Mouse (Mus musculus) gastrocnemius, adult 18-20 months (tissue): ENCODE measurements around the gene St7. TPM values are rescaled to one million over a fixed set of nuclear protein-coding genes. Genes with fewer than 3 reads are reported as not detected.
A peak's percentile ranks its signal among the peaks of the same experiment; 100 is the strongest.
"Not testable (repeated sequence)": the region's sequence is repeated elsewhere in the genome, so short reads cannot be mapped to it uniquely, and the experiment has no call there.

ENCODE experiments used
- DNase-seq: peaks from one replicate; pipeline ENCODE4 v3.0.0; 2021; ENCODE audit warnings: low spot score
- long read RNA-seq, 2 experiments: library from polyadenylated mRNA; stranded (forward); transcript quantifications; one replicate each; pipeline ENCODE4 v2.0.0; 2021
- total RNA-seq, 2 experiments: library from RNA; stranded (reverse); gene quantifications; 2 replicates each; pipeline ENCODE4 v1.2.3; 2021

The St7 gene
- 10 to 100 TPM; 12.5 to 14.2 TPM for total RNA-seq
- long read RNA-seq, experiment 1, transcript St7-202 (15 exons, 2,046 nt), result major isoform, 8 of 15 reads
- long read RNA-seq, experiment 1, partial matches to known transcripts, result 0 of 15 reads
- long read RNA-seq, experiment 1, other reads (novel, unspliced or antisense), result 5 of 15 reads
- long read RNA-seq, experiment 2, transcript St7-202 (15 exons, 2,046 nt), result major isoform, 12 of 23 reads
- long read RNA-seq, experiment 2, transcript St7-205 (16 exons, 2,115 nt), result minor isoform, 8 of 23 reads
- long read RNA-seq, experiment 2, partial matches to known transcripts, result 1 of 23 reads
- long read RNA-seq, experiment 2, other reads (novel, unspliced or antisense), result 2 of 23 reads

DNA sequence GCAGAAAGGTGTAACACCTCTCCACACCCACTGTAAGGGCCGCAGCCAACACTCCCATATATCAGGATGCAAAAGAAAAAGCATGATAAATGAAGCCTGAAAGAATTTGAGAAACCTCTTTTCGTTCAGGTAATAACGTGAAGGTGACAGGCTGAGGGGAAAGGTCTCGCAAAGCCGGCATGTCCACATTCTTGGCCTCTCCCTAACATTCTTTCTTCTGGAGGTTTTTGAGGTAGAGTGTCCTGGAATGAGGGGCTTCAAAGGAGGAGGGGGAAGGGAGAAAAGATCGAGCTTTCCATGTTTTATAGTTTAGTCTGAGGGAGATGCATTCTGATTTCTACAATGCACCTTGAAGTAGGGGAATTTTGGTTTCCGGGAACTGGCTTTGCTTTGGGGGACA, at the start of gene St7:
Gene St7, plus strand, starts transcription at position 287 of the 400 bp plus-strand sequence.
- DNase-seq, result no peak

GRCm38 (mm10) chr6:17646107-17646506, 46.6 kb upstream of the St7 start:
- DNase-seq, result no peak

GRCm38 (mm10) chr6:17652132-17652531, 40.6 kb upstream of the St7 start:
- no peak for DNase-seq

DNA sequence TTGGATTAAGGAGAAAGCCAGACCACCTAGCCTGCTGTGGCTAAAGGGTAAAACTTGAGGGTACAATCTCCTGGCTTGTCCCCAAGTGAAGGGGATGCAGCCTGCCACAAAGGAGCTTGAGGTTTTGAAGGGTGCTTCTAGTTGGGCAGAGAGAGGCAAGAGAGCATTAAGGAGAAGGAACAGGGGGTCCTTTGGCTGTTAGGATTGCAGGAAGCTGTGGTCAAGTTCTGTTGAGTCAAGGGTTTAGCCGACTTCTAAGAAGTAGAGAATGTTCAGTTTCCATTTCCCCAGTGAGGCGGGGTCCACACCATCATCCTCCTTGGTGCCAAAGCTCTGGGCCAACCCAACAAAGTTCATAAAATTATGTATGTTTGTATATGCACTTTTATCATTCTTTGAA, 37.7 kb upstream of the St7 start:
- DNase-seq, result no peak

DNA sequence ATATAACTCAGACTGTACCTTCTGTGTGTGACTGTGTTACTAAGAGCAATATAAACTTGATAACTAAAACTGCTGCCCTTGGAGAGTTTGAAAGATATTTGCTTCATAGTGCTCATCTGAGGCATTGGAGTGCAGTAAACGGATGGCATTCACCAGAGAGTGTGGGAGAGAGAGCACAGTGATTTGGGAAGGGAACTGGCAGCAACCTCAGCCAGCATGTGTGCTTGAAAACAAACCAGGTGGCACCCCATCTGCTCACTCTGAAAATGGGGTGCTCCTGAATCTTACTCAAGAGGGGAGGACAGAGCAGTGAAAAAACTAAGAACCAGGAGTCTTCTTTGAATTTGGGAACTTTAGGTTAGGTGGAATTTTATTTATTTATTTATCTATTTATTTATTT, 35.4 kb upstream of the St7 start:
- DNase-seq, result no peak

GRCm38 (mm10) chr6:17665348-17665747, 27.4 kb upstream of the St7 start:
- DNase-seq, result no peak

DNA sequence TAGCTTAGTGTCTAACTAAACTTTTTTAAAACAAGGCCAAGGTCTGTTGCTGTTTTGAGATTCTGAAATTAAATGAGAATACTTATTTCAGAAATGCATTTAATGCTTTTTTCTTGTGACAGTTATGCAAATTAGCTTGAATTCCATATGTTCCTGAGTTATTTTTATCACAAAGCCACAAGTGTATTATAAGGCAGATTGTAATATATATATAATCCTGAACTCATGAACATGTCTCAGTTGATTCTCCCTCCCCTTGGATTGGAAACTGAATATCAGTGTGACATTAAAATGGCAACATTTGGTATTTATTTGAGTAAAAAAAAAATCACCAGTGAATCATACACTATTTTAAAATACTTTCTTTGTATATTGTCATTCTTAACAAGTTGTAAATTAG, 26.7 kb upstream of the St7 start:
- no peak for DNase-seq

DNA sequence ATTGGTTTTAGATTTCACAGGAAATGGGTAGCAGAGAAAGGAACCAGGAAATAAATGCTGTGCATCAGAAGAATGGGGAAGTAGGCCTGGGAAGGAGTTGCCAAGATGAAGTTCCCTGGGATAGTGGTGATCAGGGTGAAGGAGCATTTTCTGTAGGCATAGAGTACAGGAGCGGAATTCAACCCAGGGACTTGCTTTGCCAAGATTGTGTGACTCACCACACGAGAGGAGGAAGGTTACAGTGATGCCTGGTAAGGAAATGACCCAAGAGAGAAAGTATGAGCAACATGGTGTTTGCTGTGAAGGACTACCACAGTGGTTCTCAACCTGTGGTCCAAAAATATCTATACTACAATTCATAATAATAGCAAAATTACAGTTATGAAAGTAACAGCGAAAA, 24.9 kb upstream of the St7 start:
- no peak for DNase-seq

- no peak for DNase-seq
Measured at GRCm38 (mm10) chr6:17668334-17668733, 24.4 kb upstream of the St7 start.

GRCm38 (mm10) chr6:17669826-17670225, 22.9 kb upstream of the St7 start:
- peak; percentile 20 for DNase-seq

DNA sequence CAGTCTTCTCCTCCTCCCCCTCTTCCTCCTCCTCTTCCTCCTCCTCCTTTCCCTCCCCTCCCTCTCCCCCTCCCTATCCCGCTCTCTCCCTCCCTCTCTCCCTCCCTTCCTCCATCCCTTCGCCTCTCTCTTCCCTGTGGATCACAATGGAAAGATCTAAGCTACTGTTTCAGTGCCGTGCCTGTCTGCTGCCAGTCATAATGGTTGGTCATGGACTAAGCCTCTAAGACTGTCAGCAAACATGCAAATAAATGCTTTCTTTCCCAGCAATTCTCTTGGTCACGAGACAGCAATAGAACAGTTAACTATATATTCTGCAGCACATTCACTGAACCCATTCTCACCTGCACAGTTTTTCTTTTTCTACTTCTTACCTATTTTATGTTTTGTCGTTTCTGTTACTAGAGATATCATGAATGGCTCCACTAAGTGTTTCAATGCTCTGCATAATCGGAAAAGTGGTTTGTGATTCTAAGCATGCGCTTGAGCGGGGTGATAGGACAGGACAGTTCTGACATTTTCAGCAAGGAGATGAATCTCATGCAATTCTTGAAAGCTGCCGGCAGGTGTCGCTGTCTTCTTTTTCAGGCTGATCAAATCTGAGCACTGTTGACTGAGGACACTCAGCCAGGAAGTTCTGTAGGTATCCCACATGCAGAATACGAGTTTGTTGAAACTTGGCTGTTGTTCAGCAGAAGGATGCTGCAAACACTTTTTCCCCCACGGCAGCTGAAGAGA, 17.5 kb upstream of the St7 start:
- peak; percentile 57 for DNase-seq

DNA sequence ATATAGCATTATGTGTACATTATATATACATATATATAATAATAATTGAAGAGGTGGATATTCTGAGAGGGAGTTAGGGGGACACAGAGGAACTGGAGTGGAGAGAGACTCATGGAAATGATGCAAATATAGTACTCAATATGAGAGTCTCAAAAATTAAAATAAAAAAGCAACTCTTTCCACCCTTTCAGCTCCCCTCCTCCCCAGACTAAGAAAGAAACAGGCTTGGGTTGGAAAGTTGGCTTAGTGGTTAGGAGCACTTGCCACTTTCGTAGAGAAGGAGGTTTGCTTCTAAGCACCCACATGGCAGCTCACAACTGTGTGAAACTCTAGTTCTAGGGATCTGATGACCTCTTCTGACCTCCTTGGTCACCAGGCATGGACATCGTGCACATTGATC, 15.7 kb upstream of the St7 start:
- DNase-seq, result no peak

DNA sequence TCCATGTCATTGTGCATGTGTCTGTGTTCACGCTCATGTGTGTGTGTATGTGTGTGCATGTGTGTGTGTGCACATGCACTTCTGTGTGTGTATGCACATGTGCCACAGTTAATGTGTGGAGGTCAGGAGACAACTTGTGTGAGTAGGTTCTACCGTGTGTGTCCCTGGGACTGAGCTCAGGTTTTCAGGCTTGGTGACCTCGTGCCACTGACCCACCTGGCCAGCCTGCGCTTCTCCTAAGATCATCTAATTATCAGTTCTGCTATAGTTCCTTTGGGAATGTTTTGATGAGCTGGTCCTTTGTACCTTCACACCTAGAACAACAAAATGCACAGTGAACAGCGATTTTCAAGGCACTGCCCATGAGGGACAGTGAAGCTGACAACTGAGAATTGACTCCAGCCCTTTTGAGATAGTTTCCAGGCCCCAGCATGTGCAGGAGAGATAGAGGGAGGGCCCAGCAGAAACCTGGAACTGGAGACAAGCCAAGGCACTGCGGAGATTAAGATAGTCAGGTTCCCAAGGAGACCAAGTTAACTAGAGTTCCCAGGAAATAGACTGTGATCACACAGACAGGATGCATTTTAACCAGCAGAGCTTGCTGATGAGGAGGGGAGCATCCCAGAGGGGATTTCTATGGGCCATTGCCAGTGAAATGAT, 12.3 kb upstream of the St7 start:
- no peak for DNase-seq

DNA sequence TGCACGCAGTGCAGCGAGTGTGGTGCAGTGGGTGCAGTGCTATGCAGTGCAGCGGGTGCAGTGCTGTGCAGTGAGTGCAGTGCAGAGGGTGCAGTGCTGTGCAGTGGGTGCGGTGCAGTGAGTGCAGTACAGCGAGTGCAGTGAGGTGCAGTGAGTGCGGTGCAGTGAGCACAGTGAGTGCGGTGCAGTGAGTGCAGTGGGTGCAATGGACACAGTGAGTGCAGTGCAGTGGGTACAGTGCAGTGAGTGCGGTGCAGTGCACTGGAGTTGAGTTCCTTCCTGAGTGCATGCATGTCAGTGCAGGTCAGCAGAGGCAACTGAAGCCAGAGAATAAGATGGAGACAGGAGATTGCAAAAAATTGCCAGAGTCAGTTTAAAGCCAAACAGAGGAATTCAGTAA, 10.9 kb upstream of the St7 start:
- no peak for DNase-seq

GRCm38 (mm10) chr6:17688676-17689075, 4.1 kb upstream of the St7 start:
- no peak for DNase-seq

GRCm38 (mm10) chr6:17693726-17694549, 1.2 kb downstream of the St7 start:
- peak; percentile 69 for DNase-seq

- DNase-seq, result peak; percentile 79
Measured at GRCm38 (mm10) chr6:17694550-17694951, 1.8 kb downstream of the St7 start.

GRCm38 (mm10) chr6:17696321-17696734, 3.6 kb downstream of the St7 start:
- peak; percentile 50 for DNase-seq

DNA sequence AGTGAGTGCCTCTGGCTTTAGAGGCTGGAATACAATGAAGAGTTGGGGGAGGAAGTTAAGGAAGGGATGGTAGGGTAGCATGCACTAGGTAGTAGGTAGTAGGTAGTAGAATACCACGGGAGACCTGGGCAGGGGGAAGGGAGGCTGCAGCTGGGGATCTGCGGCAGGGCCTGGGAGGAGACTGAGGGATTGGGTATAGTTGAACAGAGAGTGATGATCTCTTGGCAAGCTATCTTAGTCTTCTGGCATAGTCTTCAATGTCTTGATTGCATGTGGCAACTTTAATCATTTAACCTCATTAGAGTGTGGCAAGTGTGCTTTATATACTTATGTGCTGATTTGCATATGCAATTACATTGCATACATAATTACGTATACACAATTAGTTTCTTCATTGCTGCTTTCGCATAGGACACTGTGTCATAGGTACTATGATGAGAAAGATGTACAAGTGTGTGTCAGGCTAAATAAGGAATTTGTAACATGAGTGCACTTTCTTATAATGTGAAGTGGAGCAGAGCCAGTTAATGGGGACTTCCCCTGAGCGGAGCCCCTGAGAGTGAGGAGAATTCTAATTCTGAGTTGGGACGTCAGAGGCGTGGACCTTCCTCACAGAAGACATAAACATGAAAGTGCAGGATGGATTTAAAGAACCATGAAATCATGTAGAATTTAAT, 8.3 kb downstream of the St7 start:
- no peak for DNase-seq

- not testable (repeated sequence) for DNase-seq
Measured at GRCm38 (mm10) chr6:17704038-17704437, 11.3 kb downstream of the St7 start.

GRCm38 (mm10) chr6:17705973-17706372, 13.2 kb downstream of the St7 start:
- no peak for DNase-seq
